Mouse (Mus musculus) erythroblast, embryonic 14.5 days (primary cell): ENCODE measurements around the gene Def6. TPM values are rescaled to one million over a fixed set of nuclear protein-coding genes. Genes with fewer than 3 reads are reported as not detected.

Source experiments
- H3K27me3 ChIP-seq: 2 replicates; pipeline ENCODE4 v1.6.1; 2012; ENCODE audit warnings: inconsistent platforms; ENCODE audit not compliant: control insufficient read depth
- H3K36me3 ChIP-seq: 2 replicates; pipeline ENCODE4 v1.6.1; 2012; ENCODE audit warnings: mild to moderate bottlenecking, inconsistent platforms; ENCODE audit not compliant: control insufficient read depth
- H3K4me1 ChIP-seq: 2 replicates; pipeline ENCODE4 v1.6.1; 2012; ENCODE audit warnings: inconsistent platforms; ENCODE audit not compliant: control insufficient read depth
- H3K4me3 ChIP-seq: replicated peaks from 2 replicates; pipeline ENCODE3; 2012; ENCODE audit warnings: moderate library complexity, mild to moderate bottlenecking, inconsistent platforms
- H3K9me3 ChIP-seq: 2 replicates; pipeline ENCODE4 v1.6.1; 2012; ENCODE audit warnings: low read length, inconsistent platforms, mixed read lengths; ENCODE audit not compliant: control insufficient read depth
- GATA1 ChIP-seq: IDR thresholded peaks from 2 replicates; pipeline ENCODE4 v1.6.1; 2012; ENCODE audit warnings: low read length, inconsistent platforms, mixed read lengths
- TAL1 ChIP-seq: IDR thresholded peaks from 3 replicates; pipeline ENCODE4 v1.6.1; 2012; ENCODE audit warnings: low read length, inconsistent platforms, mixed read lengths
- polyA plus RNA-seq: library from polyadenylated mRNA; stranded (reverse); fragments of >175 nt; gene quantifications from 2 replicates; pipeline ENCODE4 v1.2.3, GENCODE M21; 2012

The Def6 gene
- polyA plus RNA-seq, 1 experiment, result 0.80 TPM

GRCm38 (mm10) chr17:28246640-28247039, 39.1 kb downstream of the Def6 start:
- no peak for TF ChIP-seq TAL1
- no peak for TF ChIP-seq GATA1
- Histone ChIP-seq H3K4me3 (no peak overlapping the region), H3K4me1 (peaks cover 28% of the 10 kb centered on the region), H3K36me3 (peaks cover 80% of the 10 kb centered on the region), H3K27me3 (no peaks in the 10 kb centered on the region), H3K9me3 (no peaks in the 10 kb centered on the region)

GRCm38 (mm10) chr17:28247613-28248012, 40.0 kb downstream of the Def6 start:
- peaks cover 80% of the 10 kb centered on the region for H3K36me3 ChIP-seq
- TF ChIP-seq GATA1, result no peak
- TF ChIP-seq TAL1, result no peak
- peaks cover 26% of the 10 kb centered on the region for H3K4me1 ChIP-seq
- no peaks in the 10 kb centered on the region for H3K27me3 ChIP-seq
- H3K4me3 ChIP-seq, result no peak overlapping the region
- H3K9me3 ChIP-seq, result no peaks in the 10 kb centered on the region

- no peak overlapping the region for H3K4me3 ChIP-seq
- TF ChIP-seq GATA1 (no peak), TAL1 (no peak)
- no peaks in the 10 kb centered on the region for H3K9me3 ChIP-seq
- H3K4me1 ChIP-seq, result peaks cover 23% of the 10 kb centered on the region
- peaks cover 67% of the 10 kb centered on the region for H3K36me3 ChIP-seq
- H3K27me3 ChIP-seq, result no peaks in the 10 kb centered on the region
These were observed 41.5 kb downstream of the Def6 start for GRCm38 (mm10) chr17:28249062-28249461.

- Histone ChIP-seq H3K4me3 (no peak overlapping the region), H3K4me1 (peaks cover 29% of the 10 kb centered on the region), H3K9me3 (no peaks in the 10 kb centered on the region), H3K36me3 (peaks cover 45% of the 10 kb centered on the region), H3K27me3 (no peaks in the 10 kb centered on the region)
- TF ChIP-seq GATA1 (no peak), TAL1 (no peak)
These were observed 44.2 kb downstream of the Def6 start for GRCm38 (mm10) chr17:28251579-28252280.

GRCm38 (mm10) chr17:28252281-28252648, 44.7 kb downstream of the Def6 start:
- H3K4me1 ChIP-seq, result peaks cover 32% of the 10 kb centered on the region
- H3K4me3 ChIP-seq, result no peak overlapping the region
- H3K36me3 ChIP-seq, result peaks cover 41% of the 10 kb centered on the region
- H3K27me3 ChIP-seq, result no peaks in the 10 kb centered on the region
- TF ChIP-seq GATA1 (no peak), TAL1 (no peak)
- H3K9me3 ChIP-seq, result no peaks in the 10 kb centered on the region

- peaks cover 32% of the 10 kb centered on the region for H3K4me1 ChIP-seq
- H3K27me3 ChIP-seq, result no peaks in the 10 kb centered on the region
- no peaks in the 10 kb centered on the region for H3K9me3 ChIP-seq
- TF ChIP-seq GATA1 (no peak), TAL1 (no peak)
- no peak overlapping the region for H3K4me3 ChIP-seq
- peaks cover 35% of the 10 kb centered on the region for H3K36me3 ChIP-seq
These were observed 45.6 kb downstream of the Def6 start for GRCm38 (mm10) chr17:28253216-28253615.

- Histone ChIP-seq H3K4me1 (peaks cover 38% of the 10 kb centered on the region), H3K27me3 (no peaks in the 10 kb centered on the region), H3K36me3 (peaks cover 38% of the 10 kb centered on the region), H3K9me3 (peaks cover 6% of the 10 kb centered on the region; the same call in 1 of the 2 replicates), H3K4me3 (no peak overlapping the region)
- TF ChIP-seq GATA1 (no peak), TAL1 (no peak)
These were observed 47.2 kb downstream of the Def6 start for GRCm38 (mm10) chr17:28254804-28255203.

- Histone ChIP-seq H3K36me3 (peaks cover 37% of the 10 kb centered on the region), H3K9me3 (peaks cover 10% of the 10 kb centered on the region; the same call in 1 of the 2 replicates), H3K27me3 (no peaks in the 10 kb centered on the region), H3K4me3 (no peak overlapping the region), H3K4me1 (peaks cover 42% of the 10 kb centered on the region)
- no peak for TF ChIP-seq TAL1
- TF ChIP-seq GATA1, result no peak
These were observed 48.1 kb downstream of the Def6 start for GRCm38 (mm10) chr17:28255651-28256050.

- Histone ChIP-seq H3K4me3 (no peak overlapping the region), H3K36me3 (peaks cover 29% of the 10 kb centered on the region), H3K27me3 (no peaks in the 10 kb centered on the region), H3K9me3 (peaks cover 10% of the 10 kb centered on the region; the same call in 1 of the 2 replicates), H3K4me1 (peaks cover 43% of the 10 kb centered on the region)
- TF ChIP-seq GATA1, result no peak
- TF ChIP-seq TAL1, result no peak
These were observed 49.2 kb downstream of the Def6 start for GRCm38 (mm10) chr17:28256651-28257328.
